Mouse (Mus musculus) spleen, adult 2 months (tissue): Measurements from ENCODE around the gene Zbtb7b. TPM values are rescaled to one million over a fixed set of nuclear protein-coding genes. Genes with fewer than 3 reads are reported as not detected.

ENCODE experiments used
- DNase-seq, 2 experiments: peaks; one replicate each; pipeline versions ENCODE4 v3.0.0 to v3.0.0-alpha.2; 2012 to 2021; ENCODE audit warnings: low spot score in 2 of 2, low read depth in 1 of 2
- H3K27ac ChIP-seq: fragments of 200-500 bp; 2 replicates; pipeline ENCODE4 v1.5.1; 2012; ENCODE audit warnings: low read length, inconsistent platforms; ENCODE audit not compliant: insufficient read depth
- H3K27me3 ChIP-seq: fragments of 200-500 bp; 2 replicates; pipeline ENCODE4 v1.6.1; 2012; ENCODE audit warnings: mild to moderate bottlenecking, moderate library complexity, low read length, inconsistent platforms; ENCODE audit not compliant: control insufficient read depth, insufficient read depth
- H3K36me3 ChIP-seq: fragments of 200-500 bp; 2 replicates; pipeline ENCODE4 v1.6.1; 2012; ENCODE audit warnings: mild to moderate bottlenecking, low read length, inconsistent platforms; ENCODE audit not compliant: control insufficient read depth, insufficient read depth
- H3K4me1 ChIP-seq: fragments of 200-500 bp; 2 replicates; pipeline ENCODE4 v1.6.1; 2011; ENCODE audit warnings: inconsistent platforms; ENCODE audit not compliant: control insufficient read depth, insufficient read depth, insufficient read length
- H3K4me3 ChIP-seq: fragments of 200-500 bp; 2 replicates; pipeline ENCODE4 v1.5.1; 2011; ENCODE audit warnings: mild to moderate bottlenecking, inconsistent platforms; ENCODE audit not compliant: insufficient read depth, insufficient read length; ENCODE audit errors: extremely low read depth
- CTCF ChIP-seq: fragments of 200-500 bp; IDR thresholded peaks from 2 replicates; pipeline ENCODE4 v1.5.1; 2011; ENCODE audit warnings: mild to moderate bottlenecking, inconsistent platforms; ENCODE audit not compliant: insufficient read depth, insufficient read length, insufficient replicate concordance; ENCODE audit errors: extremely low read depth
- POLR2A ChIP-seq: fragments of 200-500 bp; IDR thresholded peaks from 2 replicates; pipeline ENCODE4 v1.6.1; 2011; ENCODE audit warnings: low read depth, low read length, inconsistent platforms
- WGBS: fragments of 180-500 bp; shearing (Covaris S2); methylation state at CpG from one replicate; pipeline ENCODE4 v1.1.7; 2018; 5-methylcytosine and 5-hydroxymethylcytosine counted together
- polyA plus RNA-seq: library from polyadenylated mRNA; depleted of rRNA; stranded (reverse); fragments of >200 nt; gene quantifications from 2 replicates; pipeline ENCODE4 v1.2.3, GENCODE M21; 2012

The Zbtb7b gene
- polyA plus RNA-seq, 1 experiment: 54.5 TPM

GRCm38 (mm10) chr3:89390699-89391662, 3.6 kb downstream of the Zbtb7b start:
- DNase-seq: peak in 1 of 2 experiments; percentile 67
- TF ChIP-seq POLR2A (no peak), CTCF (no peak)
- H3K27me3 ChIP-seq: no peaks in the 10 kb centered on the region
- WGBS: 9% methylated on average over 19 of the region's 19 CpGs
- H3K4me3 ChIP-seq: peak overlapping the region; percentile 85
- peak overlapping the region; percentile 93 for H3K27ac ChIP-seq
- H3K36me3 ChIP-seq: no peaks in the 10 kb centered on the region
- peaks cover 37% of the 10 kb centered on the region for H3K4me1 ChIP-seq

DNA sequence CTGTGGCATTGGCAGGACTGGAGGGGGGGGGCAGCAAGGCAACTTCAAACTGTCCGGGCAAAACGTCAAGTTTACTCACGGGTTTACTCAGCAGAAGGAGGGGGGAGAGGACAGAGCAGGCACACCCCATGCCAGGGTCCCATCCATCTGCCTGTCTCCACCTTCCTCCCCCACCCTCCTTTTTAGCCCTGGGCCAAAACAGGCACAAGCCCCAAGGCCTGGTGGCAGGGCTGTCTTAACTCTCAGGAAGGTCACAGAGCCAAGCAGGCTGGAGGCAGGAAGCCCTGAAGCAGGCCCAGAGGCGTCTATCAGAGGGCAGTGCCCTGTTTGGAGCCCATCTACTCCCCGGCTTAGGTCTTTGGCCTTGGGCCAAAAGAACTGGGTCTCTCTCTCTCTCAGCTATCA, 4.5 kb downstream of the Zbtb7b start:
- WGBS: 16% methylated on average over 5 of the region's 5 CpGs
- H3K4me3 ChIP-seq: peak overlapping the region; percentile 41; the same call in 1 of the 2 replicates
- H3K27ac ChIP-seq: peak overlapping the region; percentile 93
- peaks cover 43% of the 10 kb centered on the region for H3K4me1 ChIP-seq
- TF ChIP-seq POLR2A (no peak), CTCF (no peak)
- DNase-seq: no peak
- no peaks in the 10 kb centered on the region for H3K27me3 ChIP-seq
- H3K36me3 ChIP-seq: no peaks in the 10 kb centered on the region

- peaks cover 48% of the 10 kb centered on the region for H3K4me1 ChIP-seq
- H3K27me3 ChIP-seq: no peaks in the 10 kb centered on the region
- TF ChIP-seq CTCF (no peak), POLR2A (no peak; the same call in 1 of the 2 replicates)
Observed at GRCm38 (mm10) chr3:89388901-89389740, 5.5 kb downstream of the Zbtb7b start.

DNA sequence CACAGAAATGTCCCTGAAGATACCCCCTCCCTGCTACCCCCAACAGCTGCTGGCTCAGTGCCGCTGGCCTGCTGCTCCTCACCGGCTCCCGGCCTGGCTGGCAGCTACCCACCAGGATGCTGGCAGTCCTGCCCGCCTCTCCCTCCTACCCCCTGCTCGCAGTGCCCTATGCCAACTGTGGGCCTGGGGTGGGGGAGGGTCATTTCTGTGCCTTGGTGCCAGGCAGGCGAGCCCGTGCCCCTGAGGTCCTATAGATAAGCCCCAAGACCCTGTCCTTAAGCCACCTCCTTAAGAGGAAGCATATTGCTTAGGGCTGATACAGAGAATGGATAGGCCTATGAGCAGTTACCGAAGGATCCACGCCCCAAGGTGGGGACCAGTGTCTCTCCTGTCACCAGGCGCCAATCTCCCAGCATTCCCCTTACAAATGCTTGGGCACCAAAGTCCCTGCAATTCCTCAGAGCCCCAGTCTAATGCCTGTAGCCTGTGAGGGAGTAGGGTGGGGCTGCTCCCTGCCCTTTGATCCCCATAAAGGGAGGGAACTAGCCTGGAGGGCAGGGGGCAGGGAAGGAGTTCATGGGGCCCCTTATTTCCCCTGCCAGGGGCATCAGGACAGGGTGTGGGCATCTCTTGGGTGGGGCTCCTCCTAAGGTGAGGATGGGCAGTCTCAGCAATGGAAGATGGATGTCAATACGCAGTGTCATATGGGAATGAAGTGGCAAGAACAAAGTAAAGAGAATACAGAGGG, 6.3 kb downstream of the Zbtb7b start:
- H3K4me3 ChIP-seq: peak overlapping the region; percentile 49; the same call in 1 of the 2 replicates
- no peaks in the 10 kb centered on the region for H3K27me3 ChIP-seq
- H3K4me1 ChIP-seq: peaks cover 50% of the 10 kb centered on the region
- TF ChIP-seq POLR2A (no peak), CTCF (no peak)
- no peak for DNase-seq
- WGBS: 72% methylated on average over 11 of the region's 11 CpGs
- no peaks in the 10 kb centered on the region for H3K36me3 ChIP-seq
- peak overlapping the region; percentile 84 for H3K27ac ChIP-seq

More at GRCm38 (mm10) chr3:89388901-89389740, 5.5 kb downstream of the Zbtb7b start:
- Histone ChIP-seq H3K36me3 (no peaks in the 10 kb centered on the region), H3K4me3 (peak overlapping the region; percentile 15; the same call in 1 of the 2 replicates), H3K27ac (peak overlapping the region; percentile 93)
- WGBS: 18% methylated on average over 6 of the region's 6 CpGs
- DNase-seq: peak; percentile 62 to 63

DNA sequence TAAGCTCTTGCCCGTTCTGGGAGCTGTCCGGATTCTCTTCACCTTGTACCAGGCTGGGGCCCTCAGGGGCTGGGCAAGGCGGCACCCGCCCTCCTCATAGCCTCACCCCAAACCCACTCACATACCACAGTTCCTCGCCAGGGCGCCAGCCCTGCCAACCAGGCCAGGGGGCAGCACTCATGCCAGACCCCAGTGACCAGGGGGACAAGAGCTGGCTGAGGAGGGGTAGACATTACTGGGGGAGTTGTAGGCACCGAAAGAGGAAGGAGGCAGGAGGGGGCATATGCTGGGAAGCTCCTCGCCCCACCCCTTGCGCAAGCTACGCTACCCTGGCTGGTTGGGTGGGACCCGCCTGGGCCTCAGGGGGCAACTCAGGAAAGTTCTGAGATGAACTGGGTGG, 6.9 kb downstream of the Zbtb7b start:
- no peak for DNase-seq
- H3K36me3 ChIP-seq: no peaks in the 10 kb centered on the region; the same call in 1 of the 2 replicates
- peak overlapping the region; percentile 49; the same call in 1 of the 2 replicates for H3K4me3 ChIP-seq
- no peaks in the 10 kb centered on the region for H3K27me3 ChIP-seq
- TF ChIP-seq CTCF: no peak
- TF ChIP-seq POLR2A: no peak
- H3K4me1 ChIP-seq: peaks cover 50% of the 10 kb centered on the region
- H3K27ac ChIP-seq: peak overlapping the region; percentile 84
- WGBS: 64% methylated on average over 11 of the region's 11 CpGs
